Mouse (Mus musculus) liver (tissue): ENCODE measurements around the gene Pvr.
"Not testable (repeated sequence)": the region's sequence is repeated elsewhere in the genome, so short reads cannot be mapped to it uniquely, and the experiment has no call there.

Experiments used
- DNase-seq: peaks from one replicate; pipeline ENCODE4 v3.0.0-alpha.2; 2020; ENCODE audit warnings: mixed read lengths

Gene Pvr

DNA sequence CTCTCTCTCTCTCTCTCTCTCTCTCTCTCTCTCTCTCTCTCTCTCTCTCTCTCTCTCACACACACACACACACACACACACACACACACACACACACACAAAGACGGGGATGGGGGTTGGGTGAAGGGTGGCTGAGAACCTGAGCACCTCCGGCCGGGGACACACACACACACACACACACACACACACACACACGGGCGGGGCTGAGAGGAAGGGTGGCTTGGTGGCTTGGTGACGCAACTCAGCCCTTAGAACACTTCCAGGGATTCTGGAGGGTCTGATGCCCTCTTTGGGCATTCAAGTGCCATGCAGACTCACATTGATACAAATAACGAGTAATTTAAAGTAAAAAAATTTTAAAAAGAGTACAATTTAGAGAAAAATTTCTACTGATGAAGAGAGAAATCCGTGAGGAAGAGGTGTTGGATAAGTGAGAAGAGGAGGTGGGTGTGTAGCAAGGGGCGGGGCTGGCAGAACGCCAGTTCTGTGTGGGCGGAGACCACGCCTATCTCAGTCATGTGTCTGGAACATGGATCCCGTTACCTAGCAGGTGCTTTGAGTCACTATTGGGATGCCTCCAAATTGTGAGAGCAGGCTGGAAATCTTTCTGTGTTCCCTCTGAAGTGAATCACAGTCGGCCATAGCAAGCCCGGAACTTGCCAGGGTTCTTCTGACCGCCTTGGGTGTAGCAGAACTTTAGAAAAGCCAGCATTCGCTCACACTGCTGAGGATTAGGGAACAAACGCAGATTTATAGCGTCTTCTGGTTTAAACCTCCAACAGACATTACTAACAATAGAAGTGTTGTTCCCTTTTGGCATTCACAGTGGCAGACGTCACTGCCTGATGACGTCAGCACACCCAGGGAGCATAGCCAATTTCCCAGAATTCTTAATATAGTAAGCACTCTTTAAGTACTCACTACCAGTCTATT, 12.2 kb upstream of the Pvr start:
- peak; percentile 74 for DNase-seq

DNA sequence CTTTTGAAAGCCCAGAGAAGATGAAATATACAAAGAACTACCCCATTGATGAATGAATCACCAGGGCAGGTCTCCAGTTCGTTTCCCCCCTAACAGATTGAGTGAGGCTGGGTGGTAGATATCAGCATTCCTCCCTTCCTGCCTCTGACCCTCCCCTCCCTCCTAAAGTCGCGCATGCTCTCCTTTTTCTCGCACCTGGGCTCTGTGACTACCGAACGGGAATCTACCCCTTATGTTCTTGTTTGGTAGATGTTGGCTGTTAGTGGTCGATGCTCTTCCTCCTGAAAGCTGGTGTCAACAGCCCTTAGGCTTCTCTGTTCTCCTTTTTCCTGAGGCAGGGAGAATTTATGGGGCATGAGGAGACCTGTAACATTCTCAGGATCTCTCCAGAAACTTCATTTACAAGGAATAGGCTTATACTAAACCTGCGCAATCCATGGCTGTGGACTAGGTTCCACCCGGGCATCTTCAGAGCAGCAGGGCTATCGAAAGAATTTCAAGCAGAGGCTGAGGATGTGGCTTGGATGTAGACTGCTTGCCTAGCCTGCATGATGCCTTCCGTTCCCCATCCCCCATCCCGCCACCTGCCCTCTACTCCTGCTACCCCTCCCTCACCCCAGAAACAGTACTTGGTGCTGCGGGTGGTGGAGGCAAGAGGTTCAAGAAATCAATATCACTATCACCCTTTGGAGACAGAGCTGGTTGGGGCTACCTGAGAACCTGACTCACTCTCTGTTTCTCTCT, 11.3 kb upstream of the Pvr start:
- DNase-seq, result no peak

DNA sequence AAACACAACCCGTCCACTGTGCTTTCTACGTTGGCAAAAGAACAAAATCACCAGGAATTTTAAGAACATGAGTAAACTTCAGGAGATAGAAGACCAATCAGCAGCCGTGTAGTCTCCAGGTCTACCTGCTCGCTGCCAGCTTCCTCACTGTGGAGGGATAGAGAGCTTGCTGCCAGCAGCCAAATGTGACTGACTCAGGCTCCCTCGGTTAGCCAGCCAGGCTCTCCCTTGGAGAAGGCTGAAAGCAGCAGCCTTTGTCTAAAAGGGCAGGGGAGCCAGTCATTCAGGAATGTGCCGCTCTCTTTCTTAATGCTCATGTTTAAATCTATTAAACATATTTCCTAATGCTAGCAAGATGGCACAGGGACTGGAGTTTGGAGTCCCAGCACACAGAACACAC, 9.5 kb upstream of the Pvr start:
- DNase-seq, result not testable (repeated sequence)

DNA sequence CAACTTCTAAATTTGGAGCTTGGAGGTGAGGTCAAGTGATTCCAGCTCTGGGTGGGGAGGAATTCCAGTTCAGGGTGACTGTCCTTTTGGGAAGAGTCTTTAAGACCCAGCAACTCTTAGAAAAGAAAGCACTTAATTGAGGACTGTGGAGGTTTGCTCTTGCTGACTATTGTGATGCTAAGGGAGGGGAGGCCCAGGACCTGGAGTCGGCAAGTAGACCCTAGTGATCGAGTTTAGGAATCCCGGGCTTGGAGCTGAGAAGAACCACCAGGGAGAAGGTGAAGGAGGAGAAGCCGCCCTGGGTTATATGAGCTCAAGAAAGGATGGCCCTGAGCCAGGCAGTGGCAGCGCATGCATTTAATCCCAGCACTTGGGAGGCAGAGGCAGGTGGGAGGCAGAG, 7.5 kb upstream of the Pvr start:
- no peak for DNase-seq

DNA sequence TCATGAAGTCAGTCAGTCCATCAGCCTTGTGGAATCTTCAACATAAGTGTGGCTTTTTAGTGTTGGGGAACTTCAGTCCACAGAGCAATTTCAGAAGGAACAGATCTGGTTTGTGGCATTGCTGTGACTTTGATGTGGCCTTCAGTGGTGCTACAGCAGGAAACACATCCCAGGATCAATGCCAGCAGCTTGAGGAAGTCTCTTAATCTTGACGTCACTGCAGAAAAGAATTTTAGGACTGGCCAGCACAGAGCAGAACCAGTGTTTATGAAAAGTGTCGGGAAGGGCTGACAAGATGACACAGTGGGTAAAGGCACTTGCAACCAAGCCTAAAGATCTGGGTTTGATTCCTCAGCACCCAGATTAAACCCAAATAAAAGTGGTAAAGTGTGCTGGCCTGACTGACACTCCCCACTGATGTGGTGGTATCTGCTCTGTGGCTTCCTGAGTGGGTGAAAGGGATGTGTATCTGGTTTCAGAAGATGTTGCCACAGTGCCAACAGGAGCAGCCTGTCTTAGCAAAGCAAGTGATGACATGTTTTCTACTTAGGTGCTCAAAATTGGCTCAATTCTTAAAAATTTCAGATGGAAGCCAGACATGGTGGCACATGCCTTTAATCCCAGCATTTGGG, 6.0 kb upstream of the Pvr start:
- DNase-seq, result no peak

DNA sequence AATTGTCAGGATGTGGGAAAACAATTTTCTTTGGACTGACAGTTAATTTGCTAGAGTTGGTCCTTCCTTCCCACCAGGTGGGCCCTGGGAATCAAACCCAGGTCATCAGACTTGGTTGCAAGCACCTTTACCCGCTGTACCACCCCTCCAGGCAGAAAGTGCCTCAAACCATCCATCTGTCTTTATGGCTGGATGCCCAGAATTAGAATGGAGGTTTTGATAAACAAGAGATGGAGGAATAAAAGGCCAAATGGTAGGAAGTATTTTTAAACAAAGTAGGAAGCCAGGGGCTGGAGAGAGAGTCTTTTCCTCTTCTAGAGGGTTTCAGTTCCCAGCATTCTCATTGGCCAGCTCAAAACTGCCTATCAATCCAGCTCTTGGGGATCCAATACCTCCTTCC, 4.4 kb upstream of the Pvr start:
- DNase-seq, result no peak

DNA sequence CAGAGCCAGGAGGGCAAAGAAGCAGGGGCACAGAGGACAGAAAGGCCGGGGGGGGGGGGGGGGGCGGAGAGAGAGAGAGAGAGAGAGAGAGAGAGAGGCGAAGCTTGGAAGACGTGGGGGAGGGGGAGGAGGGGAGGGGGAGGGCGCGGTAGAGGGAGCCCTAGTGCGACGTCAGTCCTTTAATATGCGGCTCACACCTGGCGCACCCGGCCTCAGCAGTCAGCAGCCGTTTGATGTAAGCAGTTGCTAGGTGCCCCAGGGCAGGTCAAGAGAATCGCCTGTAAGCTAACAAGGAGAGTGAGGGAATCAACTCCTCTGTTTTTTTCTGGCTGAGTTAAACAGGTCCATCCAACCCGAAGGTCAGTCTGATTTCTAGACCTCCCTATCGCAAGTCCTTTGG, 2.8 kb upstream of the Pvr start:
- no peak for DNase-seq

DNA sequence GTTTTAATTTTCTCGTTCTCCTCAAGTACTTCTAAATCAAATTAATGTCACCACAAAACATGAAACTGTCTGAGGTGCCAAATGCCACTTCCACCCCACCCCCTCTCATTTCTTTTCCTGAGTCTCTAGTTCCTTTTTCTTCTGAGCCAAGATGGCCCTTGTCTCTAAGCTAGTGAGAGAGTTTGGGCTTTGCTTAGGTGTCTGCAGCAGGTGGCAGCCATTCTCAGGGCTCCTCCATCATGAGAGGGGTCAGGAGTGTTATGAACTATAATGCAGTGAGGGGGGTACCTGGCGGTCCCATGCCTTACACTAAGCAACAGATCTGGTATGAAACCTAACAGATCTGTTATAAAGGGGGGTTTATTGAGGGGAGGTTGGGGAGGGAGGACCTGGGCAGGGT, 2.4 kb upstream of the Pvr start:
- DNase-seq, result no peak

DNA sequence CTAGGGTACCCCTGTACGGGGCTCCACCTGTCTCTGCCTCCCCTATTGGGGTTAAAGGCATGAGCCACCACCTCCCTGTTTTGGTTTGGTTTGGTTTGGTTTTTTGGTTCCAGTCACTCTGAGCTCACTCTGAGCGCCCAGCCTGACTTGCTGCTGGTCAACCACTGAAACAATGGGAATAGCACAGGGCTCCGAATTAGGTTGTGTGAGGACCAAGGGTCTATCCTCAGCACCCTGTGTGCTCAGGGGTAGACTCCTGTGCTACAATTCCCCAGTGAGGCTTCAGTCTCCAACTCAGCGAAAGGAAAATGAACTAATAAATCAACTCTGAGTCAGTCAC, 824 bp downstream of the Pvr start:
- DNase-seq, result no peak

DNA sequence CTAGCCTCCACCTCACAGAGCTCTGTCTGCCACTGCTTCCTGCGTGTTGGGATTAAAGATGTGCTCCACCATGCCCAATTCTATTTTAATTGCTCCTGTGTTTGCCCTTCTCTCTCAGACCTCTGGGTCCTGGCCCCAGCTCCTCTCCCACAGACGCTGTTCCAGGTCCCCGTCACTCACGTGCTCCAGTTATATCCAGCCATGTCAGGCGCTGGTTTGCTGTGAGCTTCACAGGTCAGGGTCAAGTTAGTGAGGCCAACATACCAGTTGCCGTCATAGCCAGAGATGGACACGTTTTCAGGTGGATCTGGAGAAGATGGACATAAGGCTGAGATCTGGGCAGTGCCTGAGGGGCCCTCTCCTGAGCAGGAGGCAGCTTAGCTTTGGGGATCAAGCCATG, 6.4 kb downstream of the Pvr start:
- DNase-seq, result no peak

DNA sequence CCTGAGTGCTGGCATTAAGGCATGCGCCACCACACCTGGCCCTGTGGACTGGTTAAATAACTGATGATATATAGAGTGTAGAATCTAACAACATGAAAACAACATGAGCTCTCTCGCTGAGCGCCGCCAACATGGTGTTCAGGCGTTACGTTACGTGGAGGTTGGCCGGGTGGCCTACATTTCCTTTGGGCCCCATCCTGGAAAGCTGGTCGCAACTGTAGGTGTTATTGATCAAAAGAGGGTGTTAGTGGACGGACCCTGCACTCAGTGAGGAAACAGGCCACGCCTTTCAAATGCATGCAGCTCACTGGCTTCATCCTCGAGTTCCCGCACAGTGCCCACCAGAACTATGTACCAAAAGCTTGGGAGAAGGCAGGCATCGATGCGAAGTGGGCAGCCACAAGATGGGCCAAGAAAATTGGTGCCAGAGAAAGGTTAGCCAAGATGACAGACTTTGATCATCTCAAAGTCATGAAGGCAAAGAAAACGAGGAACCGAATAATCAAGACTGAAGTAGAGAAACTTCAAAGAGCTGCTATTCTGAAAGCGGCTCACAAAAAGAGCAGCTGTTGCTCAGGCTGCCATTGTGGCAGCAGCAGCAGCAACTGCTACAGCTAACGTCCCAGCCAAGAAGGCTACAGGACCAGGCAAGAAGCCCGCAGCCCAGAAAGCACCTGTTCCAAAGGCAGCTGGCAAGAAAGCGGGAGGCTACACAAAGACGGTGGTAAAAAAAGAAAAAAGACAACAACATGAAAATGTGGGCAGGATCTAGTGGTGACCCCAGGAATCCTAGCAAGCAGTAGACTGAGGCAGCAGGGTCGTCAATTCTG, 9.1 kb downstream of the Pvr start:
- DNase-seq, result no peak

DNA sequence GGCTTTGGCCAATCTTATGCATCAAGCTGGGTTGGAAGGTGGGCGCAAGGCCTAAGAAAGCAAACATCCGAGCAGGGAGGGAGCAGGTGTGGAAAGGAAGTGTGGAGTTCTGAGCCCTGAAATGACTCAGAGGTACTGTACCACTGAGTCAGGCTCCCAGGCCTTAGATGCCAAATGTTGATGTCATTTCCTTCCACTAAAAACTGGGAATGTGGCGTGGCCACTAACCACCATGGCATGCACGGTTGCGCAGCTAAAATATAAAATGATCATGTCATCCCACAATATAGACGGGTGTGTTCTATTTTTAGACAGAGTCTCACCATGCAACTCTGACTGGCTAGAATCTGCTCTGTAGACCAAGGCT, 9.7 kb downstream of the Pvr start:
- DNase-seq, result no peak

DNA sequence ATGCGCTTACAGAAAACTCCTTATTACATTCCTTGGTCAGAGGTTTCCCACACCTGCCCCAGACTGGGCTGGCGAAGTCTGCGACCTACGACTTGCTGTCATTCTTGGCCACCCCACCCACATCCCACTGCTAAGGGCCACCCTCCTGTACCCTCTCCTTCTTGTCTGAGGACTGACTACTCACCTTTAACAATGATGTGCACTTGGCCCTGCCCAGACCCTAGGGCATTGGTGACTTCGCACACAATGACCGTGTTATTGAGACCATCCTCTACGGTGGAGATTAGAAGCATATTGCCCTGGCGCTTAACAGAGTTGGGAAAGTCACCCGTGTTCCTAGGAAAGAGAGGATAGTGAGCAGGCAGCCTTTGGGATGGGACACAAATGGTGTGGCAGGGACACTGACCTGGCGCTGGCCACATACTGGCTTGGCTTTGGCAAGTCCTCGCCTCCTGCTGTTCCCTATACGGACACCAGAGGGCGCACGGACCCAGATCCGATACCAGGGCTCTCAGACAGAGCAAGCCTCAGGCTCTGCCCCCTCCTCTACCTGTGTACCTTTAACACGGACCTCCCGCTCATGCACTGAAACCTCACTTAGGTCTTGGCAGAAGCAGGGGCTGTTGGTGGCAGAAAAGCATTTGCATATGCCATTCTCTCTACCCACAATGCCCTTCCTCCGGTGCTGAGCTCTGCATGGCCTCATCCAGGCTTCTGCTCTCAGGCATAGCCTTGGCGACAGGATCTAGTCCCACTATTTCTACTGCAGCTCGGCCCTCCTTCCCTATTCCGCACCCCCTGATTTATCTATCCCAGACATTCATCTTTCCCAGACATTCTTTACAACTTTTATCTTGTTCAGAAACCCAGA, 10.3 kb downstream of the Pvr start:
- DNase-seq, result peak; percentile 77

DNA sequence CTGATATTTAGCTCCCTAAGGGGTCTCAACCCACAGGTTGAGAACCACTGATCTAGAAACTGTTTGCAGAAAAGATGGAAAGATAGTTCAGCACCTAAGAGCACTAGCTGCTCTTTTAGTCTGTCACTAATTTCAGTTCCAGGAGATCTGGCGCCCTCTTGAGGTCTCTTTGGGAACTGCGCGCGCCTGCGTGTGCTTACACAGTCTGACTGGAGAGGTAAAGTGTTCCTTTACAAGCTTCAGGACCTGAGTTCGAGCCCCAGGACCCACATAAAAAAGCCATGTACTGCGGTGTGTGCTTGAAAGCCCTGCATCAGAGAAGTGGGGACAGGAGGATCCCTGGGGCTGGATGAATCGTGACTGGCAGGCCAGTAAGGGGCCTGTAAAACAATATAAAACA, 31.1 kb downstream of the Pvr start:
- peak; percentile 66 for DNase-seq

DNA sequence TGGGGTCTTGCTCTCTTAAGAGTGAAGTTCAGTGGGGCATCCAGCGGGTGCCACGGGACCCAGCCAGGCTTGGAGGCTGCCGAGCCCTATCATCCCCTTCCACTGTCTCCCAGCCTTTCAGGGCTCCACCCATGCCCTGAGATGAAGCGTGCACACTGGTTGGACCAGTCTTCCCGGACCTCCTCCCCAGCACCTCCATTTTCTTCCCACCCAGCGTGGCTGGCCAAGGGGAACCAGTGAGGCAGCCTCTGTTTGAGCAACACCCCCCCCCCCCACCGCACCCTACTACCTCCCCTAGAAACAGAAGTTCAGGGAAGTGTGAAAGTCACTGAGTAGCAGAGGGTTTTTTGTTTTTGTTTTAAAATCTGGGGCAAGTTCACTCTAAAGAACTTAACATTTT, 33.1 kb downstream of the Pvr start, which contains the start of gene Ceacam19:
Gene Ceacam19 (minus strand): TSS at position 117 of the 400 bp plus-strand sequence.
- DNase-seq, result no peak

DNA sequence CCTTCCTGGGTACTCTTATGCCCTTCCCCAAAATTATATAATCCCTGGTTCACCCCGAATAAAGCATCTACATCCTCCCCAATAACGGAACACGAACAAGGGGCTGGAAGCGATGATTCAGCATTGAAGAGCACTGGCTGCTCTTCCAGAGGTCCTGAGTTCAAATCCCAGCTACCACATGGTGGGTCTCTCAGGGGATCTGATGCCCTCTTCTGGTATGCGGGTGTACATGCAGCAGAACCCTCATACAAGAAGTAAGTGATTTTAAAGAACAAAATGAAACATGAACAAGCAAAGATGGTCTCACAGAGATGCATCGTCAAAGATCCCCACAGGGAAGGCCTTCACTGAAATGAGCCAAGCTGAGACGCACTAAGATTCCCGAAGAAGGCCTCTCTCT, 40.2 kb downstream of the Pvr start:
- DNase-seq, result no peak

DNA sequence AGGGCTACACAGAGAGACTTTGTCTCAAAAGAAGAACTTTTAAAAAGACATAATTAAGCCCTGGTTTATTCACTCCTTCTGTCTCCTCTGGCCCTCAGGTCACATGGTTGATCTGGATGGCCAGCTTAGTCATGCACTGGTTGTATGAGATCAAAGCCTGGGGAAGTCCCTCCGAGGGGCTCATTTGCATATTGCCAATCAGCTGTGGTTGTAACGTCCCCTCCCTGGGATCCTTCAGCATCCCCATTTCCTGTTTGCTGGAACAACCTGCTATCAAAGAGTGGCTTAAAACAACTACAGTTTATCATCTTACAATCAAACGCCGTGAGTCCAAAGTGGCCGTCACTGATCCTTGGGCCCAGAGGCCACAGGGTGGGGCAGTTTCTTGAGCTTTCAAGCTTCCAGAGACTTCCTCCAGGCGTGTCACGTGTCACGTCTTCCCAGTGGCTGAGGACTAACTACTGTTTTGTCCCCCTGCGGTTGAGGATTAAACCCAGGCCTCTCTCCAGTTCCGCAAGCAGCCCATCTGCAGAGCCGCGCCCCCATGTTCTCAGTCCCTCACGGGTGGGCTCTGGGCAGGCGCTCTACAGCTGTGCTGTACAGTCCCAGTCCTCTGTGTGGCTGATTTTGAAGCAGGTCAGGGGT, 44.1 kb downstream of the Pvr start:
- peak; percentile 38 for DNase-seq

DNA sequence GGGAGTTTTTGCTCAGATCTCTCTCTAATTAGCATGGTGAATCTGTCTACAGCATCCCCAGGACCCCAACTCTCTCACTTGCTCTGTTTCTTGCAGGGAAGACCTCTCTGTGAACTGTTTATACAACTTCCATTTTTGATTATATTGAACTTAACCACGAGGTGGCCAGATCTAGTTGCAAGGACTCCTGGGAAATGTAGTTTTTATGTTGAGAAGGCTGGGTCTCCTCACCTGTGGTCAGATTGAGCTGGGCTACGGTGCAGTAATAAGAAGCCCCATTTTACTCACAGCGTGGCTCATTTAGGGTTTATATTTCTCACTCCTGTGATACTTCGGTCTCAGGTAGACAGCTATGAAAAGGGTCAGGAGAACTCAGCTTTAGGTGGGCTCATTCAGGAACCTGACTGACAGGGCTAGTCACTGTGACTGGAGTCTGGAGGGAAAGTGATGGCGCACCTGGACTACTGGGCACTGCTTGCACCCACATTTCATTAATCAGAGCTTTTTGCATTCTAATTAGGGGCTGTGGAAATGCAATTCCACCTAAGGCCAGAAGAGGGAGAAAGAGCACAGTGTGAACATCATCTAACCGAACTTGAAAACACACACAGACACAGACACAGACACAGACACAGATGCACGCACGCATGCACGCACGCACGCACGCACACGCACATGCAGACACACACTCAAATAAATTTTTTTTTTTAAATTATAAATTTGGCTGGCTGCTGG, 44.8 kb downstream of the Pvr start:
- DNase-seq, result no peak

DNA sequence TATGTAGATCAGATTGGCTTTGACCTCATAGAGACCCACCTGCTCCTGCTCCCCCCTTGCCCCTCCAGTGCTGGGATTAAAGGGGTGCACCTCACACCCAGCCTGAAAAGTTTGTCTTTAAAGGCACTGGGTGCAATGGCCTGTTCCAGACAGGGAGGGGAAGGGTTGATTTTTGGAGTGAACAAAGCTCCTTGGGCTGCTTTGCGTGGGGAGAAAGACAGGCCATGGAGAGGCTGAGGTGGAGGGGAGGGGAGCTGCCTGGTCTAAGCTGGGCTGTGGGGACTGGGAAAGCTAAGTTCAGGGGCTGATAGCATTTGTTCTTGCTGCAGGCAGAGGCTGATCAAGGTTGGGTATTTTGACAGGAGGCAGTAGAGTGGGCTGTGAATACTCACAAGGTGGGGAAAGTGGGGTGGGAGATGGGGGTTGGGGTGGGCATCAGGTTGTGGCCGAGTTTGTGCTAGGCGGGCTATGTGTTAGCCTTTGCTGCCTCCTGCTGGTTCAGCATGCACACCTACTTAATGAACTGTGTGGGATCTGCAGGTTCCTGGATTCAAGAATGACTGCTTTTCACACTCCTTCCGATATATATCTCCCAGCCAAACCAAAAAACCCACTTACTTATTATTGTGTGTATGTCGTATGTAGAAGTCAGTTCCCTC, 48.9 kb downstream of the Pvr start:
- DNase-seq, result peak; percentile 32

DNA sequence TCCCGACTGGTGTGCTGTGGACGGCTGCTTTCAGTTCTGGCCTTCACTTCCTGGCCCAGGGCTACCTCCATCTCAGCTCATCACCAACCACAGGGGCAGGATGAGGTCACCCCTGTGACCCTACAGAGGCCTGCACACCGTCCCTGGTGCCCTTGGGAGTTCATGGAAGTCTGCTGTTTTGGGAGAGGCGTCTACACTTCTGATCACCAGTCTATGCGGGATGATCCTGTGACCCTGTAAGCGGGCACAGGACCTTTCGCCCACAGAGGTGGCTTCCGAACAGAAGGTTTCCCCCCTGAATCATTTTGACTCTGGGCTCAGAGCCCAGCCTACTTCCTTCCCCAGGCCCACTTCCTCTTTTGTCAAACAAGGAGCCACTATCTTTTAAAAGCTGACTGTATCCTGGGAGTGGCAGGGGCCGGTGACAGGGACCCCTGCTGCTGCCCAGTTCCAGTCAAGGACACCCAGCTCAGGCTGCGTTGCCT, 49.8 kb downstream of the Pvr start:
- peak; percentile 20 for DNase-seq
